Mouse (Mus musculus): Measurements from ENCODE around the gene Oaz2. TPM values are rescaled to one million over a fixed set of nuclear protein-coding genes. Genes with fewer than 3 reads are reported as not detected.
A peak's percentile ranks its signal among the peaks of the same experiment; 100 is the strongest.
"Not testable (repeated sequence)": the region's sequence is repeated elsewhere in the genome, so short reads cannot be mapped to it uniquely, and the experiment has no call there.

The Oaz2 gene
- total and polyA plus RNA-seq, 2 experiments from 2014 or later = 293 to 350 TPM

DNA sequence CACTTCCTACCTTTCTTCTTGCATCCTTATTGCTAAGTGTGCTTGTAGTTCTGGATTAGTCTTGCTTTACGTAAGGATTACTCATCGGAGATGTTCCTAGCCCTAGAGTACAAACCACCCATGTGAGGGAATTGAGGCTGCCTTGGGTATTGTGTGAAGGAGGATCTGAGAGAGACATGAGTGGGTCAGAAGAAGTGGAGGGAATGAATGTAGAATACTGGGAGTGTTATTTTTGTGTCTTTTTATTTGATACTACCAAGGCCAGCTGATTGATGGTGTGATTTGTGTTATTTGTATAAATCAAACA, 13.8 kb downstream of the Oaz2 start:
- Histone ChIP-seq H3K9me3 (replicated peaks; ENCODE audit: control insufficient read depth, low read length) (no peaks in the 10 kb centered on the region), H3K4me1 (ENCODE audit: control insufficient read depth, insufficient read depth) (peaks cover 46% of the 10 kb centered on the region), H3K9ac (replicated peaks; ENCODE audit: low read depth, low read length) (no peak overlapping the region), H3K36me3 (replicated peaks; ENCODE audit: control insufficient read depth, insufficient read depth, low read length) (peaks cover 6% of the 10 kb centered on the region), H3K27me3 (ENCODE audit: control insufficient read depth, insufficient read depth, low read length) (no peaks in the 10 kb centered on the region), H3K4me2 (ENCODE audit: low read depth, low read length) (no peak overlapping the region), H3K4me3 (ENCODE audit: low read depth, low read length) (no peak overlapping the region), H3K27ac (ENCODE audit: low read depth) (peak overlapping the region; percentile 87)
- ATAC-seq (ENCODE audit: insufficient read depth, low read depth) (no peak), DNase-seq (ENCODE audit: low spot score) (no peak)
- 77% methylated on average over 2 of the region's 2 CpGs for WGBS
- TF ChIP-seq EP300 (IDR thresholded peaks at IDR 0.05; ENCODE audit: low read depth) = no peak
- no peak for TF ChIP-seq CTCF (IDR thresholded peaks at IDR 0.05; ENCODE audit: low read depth)

GRCm38 (mm10) chr9:65682183-65682582, 14.4 kb downstream of the Oaz2 start:
- ATAC-seq (ENCODE audit: insufficient read depth, low read depth) (no peak), DNase-seq (ENCODE audit: low spot score) (no peak)
- no peak overlapping the region for H3K4me3 ChIP-seq (ENCODE audit: low read depth, low read length)
- H3K9ac ChIP-seq (replicated peaks; ENCODE audit: low read depth, low read length) = no peak overlapping the region
- peaks cover 46% of the 10 kb centered on the region for H3K4me1 ChIP-seq (ENCODE audit: control insufficient read depth, insufficient read depth)
- H3K27me3 ChIP-seq (ENCODE audit: control insufficient read depth, insufficient read depth, low read length) = no peaks in the 10 kb centered on the region
- H3K9me3 ChIP-seq (replicated peaks; ENCODE audit: control insufficient read depth, low read length) = no peaks in the 10 kb centered on the region
- no peak overlapping the region for H3K4me2 ChIP-seq (ENCODE audit: low read depth, low read length)
- no peak overlapping the region for H3K27ac ChIP-seq (ENCODE audit: low read depth)
- H3K36me3 ChIP-seq (replicated peaks; ENCODE audit: control insufficient read depth, insufficient read depth, low read length) = peaks cover 8% of the 10 kb centered on the region
- 81% methylated on average over 3 of the region's 3 CpGs for WGBS
- TF ChIP-seq CTCF (IDR thresholded peaks at IDR 0.05; ENCODE audit: low read depth) (no peak), EP300 (IDR thresholded peaks at IDR 0.05; ENCODE audit: low read depth) (no peak)

- H3K9ac ChIP-seq (replicated peaks; ENCODE audit: low read depth, low read length) = no peak overlapping the region
- peak; percentile 20 for DNase-seq (ENCODE audit: low spot score)
- H3K27ac ChIP-seq (ENCODE audit: low read depth) = no peak overlapping the region
- no peak overlapping the region for H3K4me2 ChIP-seq (ENCODE audit: low read depth, low read length)
- H3K9me3 ChIP-seq (replicated peaks; ENCODE audit: control insufficient read depth, low read length) = no peaks in the 10 kb centered on the region
- peaks cover 40% of the 10 kb centered on the region for H3K4me1 ChIP-seq (ENCODE audit: control insufficient read depth, insufficient read depth)
- H3K27me3 ChIP-seq (ENCODE audit: control insufficient read depth, insufficient read depth, low read length) = no peaks in the 10 kb centered on the region
- no peak overlapping the region for H3K4me3 ChIP-seq (ENCODE audit: low read depth, low read length)
- WGBS = 71% methylated on average over 1 of the region's 1 CpGs
- no peak for ATAC-seq (ENCODE audit: insufficient read depth, low read depth)
- no peak for TF ChIP-seq EP300 (IDR thresholded peaks at IDR 0.05; ENCODE audit: low read depth)
- TF ChIP-seq CTCF (IDR thresholded peaks at IDR 0.05; ENCODE audit: low read depth) = peak; percentile 47
- H3K36me3 ChIP-seq (replicated peaks; ENCODE audit: control insufficient read depth, insufficient read depth, low read length) = peaks cover 16% of the 10 kb centered on the region
These were observed 15.2 kb downstream of the Oaz2 start for GRCm38 (mm10) chr9:65682994-65683393.

- Histone ChIP-seq H3K9me3 (replicated peaks; ENCODE audit: control insufficient read depth, low read length) (no peaks in the 10 kb centered on the region), H3K36me3 (replicated peaks; ENCODE audit: control insufficient read depth, insufficient read depth, low read length) (peaks cover 25% of the 10 kb centered on the region), H3K27ac (ENCODE audit: low read depth) (no peak overlapping the region), H3K4me1 (ENCODE audit: control insufficient read depth, insufficient read depth) (peaks cover 23% of the 10 kb centered on the region), H3K9ac (replicated peaks; ENCODE audit: low read depth, low read length) (no peak overlapping the region), H3K27me3 (ENCODE audit: control insufficient read depth, insufficient read depth, low read length) (no peaks in the 10 kb centered on the region), H3K4me2 (ENCODE audit: low read depth, low read length) (no peak overlapping the region), H3K4me3 (ENCODE audit: low read depth, low read length) (no peak overlapping the region)
- TF ChIP-seq CTCF (IDR thresholded peaks at IDR 0.05; ENCODE audit: low read depth) (no peak), EP300 (IDR thresholded peaks at IDR 0.05; ENCODE audit: low read depth) (no peak)
- ATAC-seq (ENCODE audit: insufficient read depth, low read depth) (no peak), DNase-seq (ENCODE audit: low spot score) (no peak)
- 72% methylated on average over 2 of the region's 2 CpGs for WGBS
These were observed 16.9 kb downstream of the Oaz2 start for GRCm38 (mm10) chr9:65684704-65685103.

DNA sequence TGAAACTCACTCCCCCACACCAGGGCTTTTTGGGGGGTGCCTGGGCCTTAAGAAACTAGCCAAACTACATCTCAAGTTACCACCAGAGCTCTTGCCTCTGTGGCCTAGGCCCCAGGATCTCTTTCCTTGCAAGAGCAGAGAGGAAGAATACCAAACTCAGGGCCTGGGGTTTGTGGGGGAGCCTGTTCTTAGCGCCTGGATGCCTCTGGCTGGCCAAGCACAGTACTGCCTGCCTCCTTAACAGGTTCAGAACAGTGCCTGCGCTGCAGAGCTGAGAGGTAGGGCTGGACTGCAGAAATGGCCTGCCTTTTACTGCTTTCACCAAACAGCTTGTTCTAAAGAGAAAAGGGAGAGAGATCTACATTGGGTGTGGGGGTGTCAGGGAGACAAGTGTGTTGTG, 22.1 kb downstream of the Oaz2 start:
- H3K36me3 ChIP-seq (replicated peaks; ENCODE audit: control insufficient read depth, insufficient read depth, low read length) = peaks cover 65% of the 10 kb centered on the region
- H3K27me3 ChIP-seq (ENCODE audit: control insufficient read depth, insufficient read depth, low read length); DNase-seq (ENCODE audit: low spot score); H3K4me3 ChIP-seq (ENCODE audit: low read depth, low read length); H3K27ac ChIP-seq (ENCODE audit: low read depth); H3K4me1 ChIP-seq (ENCODE audit: control insufficient read depth, insufficient read depth); H3K9me3 ChIP-seq (replicated peaks; ENCODE audit: control insufficient read depth, low read length); H3K9ac ChIP-seq (replicated peaks; ENCODE audit: low read depth, low read length); ATAC-seq (ENCODE audit: insufficient read depth, low read depth); H3K4me2 ChIP-seq (ENCODE audit: low read depth, low read length): not testable (repeated sequence)
- 67% methylated on average over 2 of the region's 2 CpGs for WGBS

DNA sequence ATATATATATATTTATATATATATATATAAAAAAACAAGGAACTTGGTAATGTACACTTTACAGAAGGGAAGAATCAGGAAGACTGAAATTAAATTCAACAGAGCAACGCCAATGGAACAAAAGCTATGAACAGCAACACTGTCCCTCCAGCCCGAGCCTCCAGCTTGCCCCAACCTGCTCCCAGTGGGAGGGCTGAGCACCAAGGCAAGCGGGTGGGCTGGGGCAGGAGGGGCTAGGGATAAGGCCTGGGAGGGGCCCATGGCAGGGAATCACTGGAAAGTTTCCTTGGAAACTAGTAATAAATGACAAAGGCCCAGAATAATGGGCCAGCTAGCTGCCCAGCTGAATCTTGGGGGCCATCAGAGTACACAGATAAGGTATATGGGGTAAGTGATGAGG, 24.7 kb downstream of the Oaz2 start:
- Histone ChIP-seq H3K9me3 (replicated peaks; ENCODE audit: control insufficient read depth, low read length) (no peaks in the 10 kb centered on the region), H3K4me1 (ENCODE audit: control insufficient read depth, insufficient read depth) (0 out of 2 replicates have a peak, but pooled peaks cover 8% of the 10 kb centered on the region), H3K4me3 (ENCODE audit: low read depth, low read length) (no peak overlapping the region), H3K27ac (ENCODE audit: low read depth) (no peak overlapping the region), H3K4me2 (ENCODE audit: low read depth, low read length) (no peak overlapping the region), H3K36me3 (replicated peaks; ENCODE audit: control insufficient read depth, insufficient read depth, low read length) (peaks cover 69% of the 10 kb centered on the region), H3K27me3 (ENCODE audit: control insufficient read depth, insufficient read depth, low read length) (no peaks in the 10 kb centered on the region), H3K9ac (replicated peaks; ENCODE audit: low read depth, low read length) (no peak overlapping the region)
- WGBS = 79% methylated on average over 3 of the region's 3 CpGs
- DNase-seq (ENCODE audit: low spot score) (no peak), ATAC-seq (ENCODE audit: insufficient read depth, low read depth) (no peak)
- TF ChIP-seq EP300 (IDR thresholded peaks at IDR 0.05; ENCODE audit: low read depth) = no peak
- no peak for TF ChIP-seq CTCF (IDR thresholded peaks at IDR 0.05; ENCODE audit: low read depth)
